Mouse (Mus musculus): ENCODE measurements at regions not wholly inside any gene's neighbourhood (a gene's known extent, or its start where the extent isn't known, plus 50 kb on each side); places are given as distances from the start of the nearest gene placed in this dataset.

DNA sequence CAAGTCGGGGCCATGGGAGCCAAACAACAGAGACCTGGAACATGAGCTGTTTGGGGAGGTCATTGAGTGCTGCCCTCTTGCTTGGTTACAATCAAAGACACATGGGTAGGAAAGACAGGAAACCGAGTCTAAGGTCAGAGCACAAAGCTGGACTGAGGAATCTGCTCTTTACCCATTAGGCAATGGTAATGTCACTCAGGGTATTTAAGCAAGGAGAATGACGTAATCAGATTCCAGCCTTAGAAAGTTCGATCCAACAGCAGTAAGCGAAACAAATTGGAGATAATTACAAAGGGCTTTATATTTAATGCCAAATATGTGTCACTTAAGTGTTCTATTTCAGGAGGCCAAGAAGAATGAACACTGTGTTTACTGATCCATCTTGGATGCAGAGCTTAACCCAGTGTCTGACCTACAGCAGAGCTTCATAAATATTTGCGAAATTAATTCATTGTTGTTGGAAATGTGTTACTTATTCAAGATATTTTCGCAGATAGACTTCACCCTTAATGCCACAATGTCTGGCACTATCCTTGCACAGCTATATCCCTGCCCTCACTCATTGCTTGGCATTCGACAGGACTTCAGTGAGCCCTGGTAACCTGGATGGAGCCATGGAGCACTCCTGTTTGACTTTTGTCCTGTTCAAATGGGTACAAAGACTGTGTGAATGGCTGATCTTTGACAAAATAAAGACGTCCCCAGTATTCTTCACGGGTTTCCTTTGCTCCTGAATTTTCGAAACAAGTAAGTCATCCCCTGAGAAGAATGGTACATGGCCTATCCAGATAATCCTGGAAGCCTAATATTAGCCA lies 56.2 kb upstream of the Ptgfr start:
- no peaks in the 10 kb centered on the region; the same call in 1 of the 2 replicates for H3K4me1 ChIP-seq (replicated peaks; ENCODE audit: control insufficient read depth, insufficient read depth)
- no peaks in the 10 kb centered on the region for H3K9me3 ChIP-seq (ENCODE audit: control insufficient read depth, low read length)
- no peak overlapping the region for H3K4me2 ChIP-seq (replicated peaks; ENCODE audit: low read depth)
- no peak overlapping the region for H3K9ac ChIP-seq (ENCODE audit: low read length)
- H3K27me3 ChIP-seq (ENCODE audit: control insufficient read depth, insufficient read depth, low read length): no peaks in the 10 kb centered on the region
- ATAC-seq (ENCODE audit: low FRiP score, low TSS enrichment) (no peak), DNase-seq (ENCODE audit: low spot score) (no peak)
- H3K4me3 ChIP-seq (ENCODE audit: low read depth, low read length): no peak overlapping the region
- 0 out of 2 replicates have a peak overlapping the region, but pooled peaks have one; percentile 24 for H3K27ac ChIP-seq (replicated peaks)
- H3K36me3 ChIP-seq (ENCODE audit: control insufficient read depth, insufficient read depth, low read length): no peaks in the 10 kb centered on the region
- TF ChIP-seq CTCF (IDR thresholded peaks at IDR 0.05; ENCODE audit: low read depth) (no peak), EP300 (optimal IDR thresholded peaks at IDR 0.05) (no peak)
- WGBS: 47% methylated on average over 11 of the region's 11 CpGs

DNA sequence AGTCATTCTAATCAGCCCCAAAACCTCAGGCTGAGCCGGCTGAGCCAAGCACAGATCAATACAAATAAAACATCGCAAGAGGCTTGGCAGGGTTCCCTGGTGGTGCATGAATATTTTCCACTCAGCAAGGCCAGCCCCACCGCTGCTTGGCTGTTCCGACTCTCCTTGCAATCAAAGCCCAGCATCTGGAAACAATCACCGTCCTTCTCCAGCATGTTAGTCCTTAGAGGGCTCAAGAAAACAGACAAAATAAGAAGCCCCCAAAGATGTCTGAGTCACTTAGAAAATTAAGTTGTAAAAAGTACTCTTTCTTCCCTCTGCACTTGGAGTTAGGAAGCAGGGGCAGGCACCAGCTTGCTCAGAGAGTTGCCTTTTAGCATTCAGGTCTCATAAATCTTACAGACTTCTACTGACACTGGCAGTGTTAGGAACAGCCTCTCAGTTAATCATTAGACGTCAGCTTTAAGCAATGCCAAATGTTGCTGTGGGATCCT lies 54.4 kb upstream of the Ptgfr start:
- peak; percentile 83 for ATAC-seq (ENCODE audit: low FRiP score, low TSS enrichment)
- peak overlapping the region; percentile 63 for H3K27ac ChIP-seq (replicated peaks)
- DNase-seq (ENCODE audit: low spot score): peak; percentile 67
- H3K4me2 ChIP-seq (replicated peaks; ENCODE audit: low read depth): no peak overlapping the region
- WGBS: 4% methylated on average over 6 of the region's 6 CpGs
- H3K36me3 ChIP-seq (ENCODE audit: control insufficient read depth, insufficient read depth, low read length): no peaks in the 10 kb centered on the region
- H3K9me3 ChIP-seq (ENCODE audit: control insufficient read depth, low read length): no peaks in the 10 kb centered on the region
- no peak overlapping the region for H3K4me3 ChIP-seq (ENCODE audit: low read depth, low read length)
- H3K9ac ChIP-seq (ENCODE audit: low read length): no peak overlapping the region
- H3K27me3 ChIP-seq (ENCODE audit: control insufficient read depth, insufficient read depth, low read length): no peaks in the 10 kb centered on the region
- H3K4me1 ChIP-seq (replicated peaks; ENCODE audit: control insufficient read depth, insufficient read depth): no peaks in the 10 kb centered on the region; the same call in 1 of the 2 replicates
- TF ChIP-seq CTCF (IDR thresholded peaks at IDR 0.05; ENCODE audit: low read depth) (no peak), EP300 (optimal IDR thresholded peaks at IDR 0.05) (peak; percentile 79)

DNA sequence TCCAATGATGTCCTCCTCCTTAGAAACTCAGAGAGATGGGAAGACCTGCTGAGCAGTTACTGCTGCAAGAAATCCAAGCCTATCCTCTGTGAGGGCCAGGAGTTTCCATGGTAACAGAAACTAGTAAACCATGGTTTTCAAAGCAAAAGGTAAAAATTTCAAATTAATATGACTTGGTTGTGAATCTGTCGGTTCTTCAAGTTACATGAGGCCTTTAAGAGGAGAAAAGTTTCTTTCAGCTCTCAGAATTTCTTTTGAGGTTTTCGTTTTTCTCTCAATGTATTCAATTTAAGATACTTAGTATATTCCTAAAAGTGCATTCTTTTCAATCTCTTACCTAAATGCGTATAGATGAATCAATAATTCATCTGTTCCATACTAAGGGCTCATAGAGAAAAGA lies 53.9 kb upstream of the Ptgfr start:
- Histone ChIP-seq H3K27ac (replicated peaks) (no peak overlapping the region), H3K9me3 (ENCODE audit: control insufficient read depth, low read length) (no peaks in the 10 kb centered on the region), H3K9ac (ENCODE audit: low read length) (no peak overlapping the region), H3K36me3 (ENCODE audit: control insufficient read depth, insufficient read depth, low read length) (no peaks in the 10 kb centered on the region), H3K4me1 (replicated peaks; ENCODE audit: control insufficient read depth, insufficient read depth) (no peaks in the 10 kb centered on the region; the same call in 1 of the 2 replicates), H3K4me3 (ENCODE audit: low read depth, low read length) (no peak overlapping the region), H3K4me2 (replicated peaks; ENCODE audit: low read depth) (no peak overlapping the region), H3K27me3 (ENCODE audit: control insufficient read depth, insufficient read depth, low read length) (no peaks in the 10 kb centered on the region)
- ATAC-seq (ENCODE audit: low FRiP score, low TSS enrichment) (no peak), DNase-seq (ENCODE audit: low spot score) (no peak)
- no peak for TF ChIP-seq CTCF (IDR thresholded peaks at IDR 0.05; ENCODE audit: low read depth)
- TF ChIP-seq EP300 (optimal IDR thresholded peaks at IDR 0.05): no peak
- WGBS: 26% methylated on average over 3 of the region's 3 CpGs

DNA sequence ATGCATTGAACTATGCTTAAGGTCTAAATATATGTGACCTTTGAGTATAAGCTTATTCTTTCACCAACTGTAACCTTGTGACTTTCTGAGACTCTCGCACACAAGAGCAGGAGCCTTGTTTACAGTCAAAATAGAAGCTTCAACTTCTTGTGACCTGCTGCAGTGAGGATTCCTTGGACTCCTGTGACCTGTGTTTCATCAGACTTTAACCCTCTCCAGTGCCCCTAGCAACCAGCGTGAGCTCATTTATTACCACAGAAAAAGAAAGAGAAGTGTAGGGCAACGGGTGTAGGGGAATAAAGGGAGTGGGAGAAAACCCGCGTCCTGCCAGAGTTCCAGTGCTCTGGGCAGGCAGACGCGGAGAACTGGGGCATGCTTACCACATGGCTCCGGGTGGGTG lies 52.3 kb upstream of the Ptgfr start:
- Histone ChIP-seq H3K4me3 (ENCODE audit: low read depth, low read length) (no peak overlapping the region), H3K36me3 (ENCODE audit: control insufficient read depth, insufficient read depth, low read length) (no peaks in the 10 kb centered on the region), H3K4me1 (replicated peaks; ENCODE audit: control insufficient read depth, insufficient read depth) (no peaks in the 10 kb centered on the region; the same call in 1 of the 2 replicates), H3K27me3 (ENCODE audit: control insufficient read depth, insufficient read depth, low read length) (no peaks in the 10 kb centered on the region), H3K4me2 (replicated peaks; ENCODE audit: low read depth) (no peak overlapping the region), H3K27ac (replicated peaks) (no peak overlapping the region), H3K9ac (ENCODE audit: low read length) (no peak overlapping the region), H3K9me3 (ENCODE audit: control insufficient read depth, low read length) (no peaks in the 10 kb centered on the region)
- DNase-seq (ENCODE audit: low spot score) (no peak), ATAC-seq (ENCODE audit: low FRiP score, low TSS enrichment) (no peak)
- TF ChIP-seq EP300 (optimal IDR thresholded peaks at IDR 0.05) (no peak), CTCF (IDR thresholded peaks at IDR 0.05; ENCODE audit: low read depth) (no peak)
- WGBS: 68% methylated on average over 8 of the region's 8 CpGs

All from stomach, postnatal 0 days (tissue).